Comparison of ENCODE assay signal across 8 mouse cellular contexts in genomic region chr11:113865627-113866026, GRCm38 (mm10).
DNase-seq lines count a peak whose midpoint lies in the region; ATAC-seq and TF ChIP-seq lines count a peak whose summit lies in the region.

No protein-coding gene starts in this region.

- H3K4me2 ChIP-seq in forebrain, postnatal 0 days (ENCODE audit: low read depth), result no peak overlapping the region
- H3K4me2 ChIP-seq in hindbrain, embryonic 12.5 days (replicated peaks), result no peak overlapping the region

- TF ChIP-seq POLR2A in cerebellum, adult 2 months (IDR thresholded peaks at IDR 0.05; ENCODE audit: borderline replicate concordance, insufficient read depth, low read length), result no peak

- ATAC-seq in forebrain, postnatal 0 days, result peak; percentile 89
- peak; percentile 73 for ATAC-seq in hindbrain, embryonic 12.5 days (ENCODE audit: low FRiP score)

- no peak overlapping the region for H3K27ac ChIP-seq in cerebellum, adult 2 months (ENCODE audit: insufficient read depth, low read length)
- H3K27ac ChIP-seq in forebrain, postnatal 0 days (ENCODE audit: low read depth, low read length), result no peak overlapping the region
- H3K27ac ChIP-seq in hindbrain, embryonic 12.5 days, result no peak overlapping the region

- H3K36me3 ChIP-seq in forebrain, postnatal 0 days (ENCODE audit: insufficient read depth), result 0 out of 2 replicates have a peak, but pooled peaks cover 4% of the 10 kb centered on the region
- no peaks in the 10 kb centered on the region for H3K36me3 ChIP-seq in hindbrain, embryonic 12.5 days

- DNase-seq in MEL-GATA-1-ER (ENCODE audit: extremely low read depth, low read depth), result peak; percentile 19
- DNase-seq in cerebellum, adult 2 months, result peak; percentile 71 to 82
- DNase-seq in forebrain, postnatal 0 days, result peak; percentile 91
- DNase-seq in layer of hippocampus, postnatal 14 days (ENCODE audit: low spot score in 2 of 2), result peak; percentile 83 to 84
- peak; percentile 78 for DNase-seq in lung, postnatal 25 days (ENCODE audit: low spot score)
- DNase-seq in retina, postnatal 7 days (ENCODE audit: low read depth, low spot score), result peak; percentile 81
- DNase-seq in urinary bladder, adult 18-20 months (ENCODE audit: low spot score in 2 of 2), result peak; percentile 73 to 82

- TF ChIP-seq CTCF in cerebellum, adult 2 months (IDR thresholded peaks at IDR 0.05; ENCODE audit: borderline replicate concordance, insufficient read depth, low read depth, low read length), result peak; percentile 88
- peak; percentile 98 for TF ChIP-seq CTCF in forebrain, postnatal 0 days (IDR thresholded peaks at IDR 0.05; ENCODE audit: low read depth)

- no peaks in the 10 kb centered on the region for H3K27me3 ChIP-seq in cerebellum, adult 2 months (ENCODE audit: control insufficient read depth, insufficient read depth, low read length)
- no peaks in the 10 kb centered on the region for H3K27me3 ChIP-seq in forebrain, postnatal 0 days (ENCODE audit: insufficient read depth, low read length)
- H3K27me3 ChIP-seq in hindbrain, embryonic 12.5 days, result no peaks in the 10 kb centered on the region

- H3K4me1 ChIP-seq in cerebellum, adult 2 months (ENCODE audit: control insufficient read depth, insufficient read depth, low read length), result no peaks in the 10 kb centered on the region
- H3K4me1 ChIP-seq in forebrain, postnatal 0 days (ENCODE audit: insufficient read depth), result no peaks in the 10 kb centered on the region
- H3K4me1 ChIP-seq in hindbrain, embryonic 12.5 days, result 0 out of 2 replicates have a peak, but pooled peaks cover 2% of the 10 kb centered on the region

- 37% methylated on average over 8 of the region's 8 CpGs for WGBS in cerebellum, adult 2 months
- WGBS in forebrain, postnatal 0 days, result 33% methylated on average over 8 of the region's 8 CpGs
- 34% methylated on average over 8 of the region's 8 CpGs for WGBS in hindbrain, embryonic 12.5 days

- no peak overlapping the region for H3K4me3 ChIP-seq in cerebellum, adult 2 months (replicated peaks; ENCODE audit: insufficient read depth, low read depth, low read length)
- H3K4me3 ChIP-seq in forebrain, postnatal 0 days (ENCODE audit: low read depth, low read length), result no peak overlapping the region
- H3K4me3 ChIP-seq in hindbrain, embryonic 12.5 days, result no peak overlapping the region

- no peaks in the 10 kb centered on the region for H3K9me3 ChIP-seq in forebrain, postnatal 0 days (ENCODE audit: low read length)
- no peaks in the 10 kb centered on the region for H3K9me3 ChIP-seq in hindbrain, embryonic 12.5 days (replicated peaks)

- H3K9ac ChIP-seq in forebrain, postnatal 0 days, result no peak overlapping the region
- H3K9ac ChIP-seq in hindbrain, embryonic 12.5 days, result no peak overlapping the region

Comparison
In these comparisons a context has a peak if more than half of its experiments do, and no peak if none do; other contexts are left out.
1. DNase-seq: peak in every context shown above with its lines; median percentile 91 in forebrain, postnatal 0 days; 84 in layer of hippocampus, postnatal 14 days; 81 in retina, postnatal 7 days; 78 in lung, postnatal 25 days; 78 in urinary bladder, adult 18-20 months; 76 in cerebellum, adult 2 months; 19 in MEL-GATA-1-ER.